Mouse (Mus musculus) fat pad, adult 2 months (tissue): ENCODE measurements around the gene Wscd1.
"Not testable (repeated sequence)": the region's sequence is repeated elsewhere in the genome, so short reads cannot be mapped to it uniquely, and the experiment has no call there.

Source experiments
- DNase-seq: peaks from one replicate; pipeline ENCODE4 v3.0.0-alpha.2; 2011; ENCODE audit warnings: low read depth, low spot score; ENCODE audit errors: extremely low read depth

Wscd1 gene

DNA sequence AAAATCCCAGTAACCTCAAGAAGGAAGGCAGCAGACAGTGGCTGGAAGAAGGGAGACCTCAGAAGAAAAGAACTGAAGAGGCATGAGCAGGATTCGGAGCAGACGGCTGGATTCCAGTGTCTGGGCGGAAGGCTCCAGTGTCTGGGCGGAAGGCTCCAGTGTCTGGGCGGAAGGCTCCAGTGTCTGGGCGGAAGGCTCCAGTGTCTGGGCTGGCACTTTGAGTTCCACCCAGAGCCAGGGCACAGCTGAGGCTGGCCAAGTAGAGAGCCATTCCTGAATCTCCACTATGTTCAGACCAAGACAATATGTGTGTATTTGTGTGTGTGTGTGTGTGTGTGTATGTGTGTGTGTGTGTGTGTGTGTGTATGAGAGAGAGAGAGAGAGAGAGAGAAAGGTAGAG is 71.8 kb downstream of the Wscd1 start:
- not testable (repeated sequence) for DNase-seq

DNA sequence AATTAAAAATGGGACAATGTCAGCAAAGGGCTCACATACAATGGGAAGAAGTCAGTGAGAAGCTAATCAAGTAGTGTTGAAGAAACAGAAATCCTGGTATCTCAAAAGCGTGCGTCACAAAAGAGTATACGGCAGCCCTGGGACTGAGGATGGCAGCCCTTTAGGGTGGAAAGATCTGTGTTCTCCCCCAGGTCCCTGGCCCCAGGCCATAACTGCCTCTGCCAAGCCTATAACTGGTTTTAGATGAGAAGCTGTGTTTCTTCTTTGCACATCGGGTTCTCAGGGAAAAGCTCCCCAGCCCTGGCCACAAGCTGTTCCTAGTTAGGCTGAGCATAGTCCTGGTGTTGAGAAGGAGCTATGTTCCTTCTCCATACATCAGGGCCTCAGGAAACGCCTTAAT is 72.3 kb downstream of the Wscd1 start:
- DNase-seq: no peak

DNA sequence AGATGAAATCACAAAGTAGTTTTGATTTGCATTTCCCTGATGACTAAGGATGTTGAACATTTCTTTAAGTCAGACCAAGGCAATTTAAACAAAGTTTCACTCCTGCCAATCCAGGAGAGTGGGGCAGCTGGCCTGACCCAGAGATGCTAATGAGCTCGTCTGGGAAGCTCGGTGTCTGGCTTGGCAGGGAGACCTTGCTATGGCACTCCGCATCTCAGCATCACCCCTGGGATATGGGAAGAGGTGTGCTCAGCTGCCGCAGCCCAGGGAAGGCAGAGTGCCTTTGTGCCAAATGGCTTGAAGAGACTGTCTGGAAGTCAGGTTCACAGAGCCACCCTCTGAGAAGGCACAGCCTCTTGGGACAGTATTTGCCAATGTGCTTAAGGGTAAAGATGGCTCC is 75.3 kb downstream of the Wscd1 start:
- DNase-seq: no peak
